Mouse (Mus musculus) liver, embryonic 12.5 days (tissue): ENCODE data around the gene Nob1. TPM values are rescaled to one million over a fixed set of nuclear protein-coding genes. Genes with fewer than 3 reads are reported as not detected.

Source experiments
- ATAC-seq: fragments of 200-750 bp; cut with Nextera tagmentation; 2 replicates; pipeline ENCODE4 v1.8.0; 2017; ENCODE audit warnings: moderate number of reproducible peaks, mild to moderate bottlenecking, moderate library complexity
- H3K27ac ChIP-seq: fragments of 300-500 bp; sonication (generic); 2 replicates; pipeline ENCODE4 v1.5.1; 2016; ENCODE audit warnings: mild to moderate bottlenecking
- H3K27me3 ChIP-seq: fragments of 300-500 bp; sonication (generic); replicated peaks from 2 replicates; pipeline ENCODE4 v1.6.1; 2016; ENCODE audit warnings: mild to moderate bottlenecking, moderate library complexity
- H3K36me3 ChIP-seq: fragments of 300-500 bp; sonication (generic); 2 replicates; pipeline ENCODE4 v1.6.1; 2016; ENCODE audit warnings: mild to moderate bottlenecking, moderate library complexity
- H3K4me1 ChIP-seq: fragments of 300-500 bp; sonication (generic); 2 replicates; pipeline ENCODE4 v1.6.1; 2016
- H3K4me2 ChIP-seq: fragments of 300-500 bp; sonication (generic); 2 replicates; pipeline ENCODE4 v1.6.1; 2016; ENCODE audit warnings: mild to moderate bottlenecking, moderate library complexity
- H3K4me3 ChIP-seq: fragments of 300-500 bp; sonication (generic); 2 replicates; pipeline ENCODE4 v1.5.1; 2016; ENCODE audit warnings: mild to moderate bottlenecking, moderate library complexity
- H3K9ac ChIP-seq: fragments of 300-500 bp; sonication (generic); 2 replicates; pipeline ENCODE4 v1.6.1; 2016; ENCODE audit warnings: mild to moderate bottlenecking, moderate library complexity
- H3K9me3 ChIP-seq: fragments of 300-500 bp; sonication (generic); replicated peaks from 2 replicates; pipeline ENCODE4 v1.6.1; 2016; ENCODE audit warnings: mild to moderate bottlenecking, moderate library complexity
- WGBS: fragments of 180-500 bp; shearing (Covaris S2); methylation state at CpG from one replicate; pipeline ENCODE4 v1.1.7; 2016; ENCODE audit not compliant: insufficient replicate concordance; 5-methylcytosine and 5-hydroxymethylcytosine counted together
- polyA plus RNA-seq: library from polyadenylated mRNA; unstranded; fragments of >200 nt; fragmentation: Nextera tagmentation; extraction: Ambion mirVana; gene quantifications from 2 replicates; pipeline ENCODE4 v1.2.1, GENCODE M21; 2016

Nob1 gene
- polyA plus RNA-seq = 63.7 and 68.9 TPM in 2 replicates

DNA sequence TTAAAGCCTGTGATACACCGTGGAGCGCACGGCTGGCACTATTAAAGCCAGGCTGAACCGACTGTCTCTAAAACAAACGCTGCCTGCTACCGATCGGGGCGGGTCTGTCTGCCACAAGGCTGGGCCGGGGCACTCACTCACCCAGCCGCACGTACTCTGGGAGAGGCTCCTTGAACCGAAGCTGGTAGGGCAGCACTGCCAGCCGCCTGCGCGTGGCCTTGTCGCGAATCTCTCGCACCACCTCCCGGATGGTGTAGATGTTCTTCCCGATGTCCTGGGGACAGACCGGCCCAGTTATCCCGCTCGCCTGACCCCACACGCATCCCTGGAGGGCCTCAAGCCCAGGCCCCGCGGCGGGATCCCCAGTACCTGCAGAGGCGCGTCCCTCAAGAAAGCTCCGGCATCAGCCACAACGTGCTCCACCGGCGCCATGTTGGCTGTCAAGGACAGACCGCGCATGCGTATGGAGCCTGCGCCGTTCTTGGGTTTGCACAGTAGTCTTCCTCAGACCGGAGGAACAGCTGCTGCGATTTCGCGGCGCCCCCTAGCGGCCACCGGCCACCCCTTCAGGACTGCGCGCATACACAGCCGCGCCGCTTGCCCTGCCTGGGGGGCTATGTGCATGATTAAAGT is at the start of gene Nob1:
Nob1 (minus strand) TSS at position 455 of the 633 bp plus-strand sequence.
- peaks cover 37% of the 10 kb centered on the region for H3K36me3 ChIP-seq
- under 1% methylated on average over 50 of the region's 50 CpGs for WGBS
- H3K4me1 ChIP-seq = peaks cover 35% of the 10 kb centered on the region
- peak within 1 kb of the TSS; percentile 86 for H3K9ac ChIP-seq
- H3K27me3 ChIP-seq = peaks cover 9% of the 10 kb centered on the region
- no peaks in the 10 kb centered on the region for H3K9me3 ChIP-seq
- H3K4me3 ChIP-seq = peak within 1 kb of the TSS; percentile 78
- peak within 1 kb of the TSS; percentile 80 for H3K27ac ChIP-seq
- peak; percentile 96 for ATAC-seq
- H3K4me2 ChIP-seq = peak within 1 kb of the TSS; percentile 86

GRCm38 (mm10) chr8:107473369-107473768 is 48.5 kb upstream of the Nob1 start:
- Histone ChIP-seq H3K36me3 (peaks cover 20% of the 10 kb centered on the region), H3K27ac (no peak overlapping the region), H3K4me3 (no peak overlapping the region), H3K9ac (no peak overlapping the region), H3K9me3 (no peaks in the 10 kb centered on the region), H3K4me1 (peaks cover 14% of the 10 kb centered on the region), H3K4me2 (no peak overlapping the region), H3K27me3 (no peaks in the 10 kb centered on the region)
- WGBS = 76% methylated on average over 4 of the region's 4 CpGs
- ATAC-seq = peak; percentile 55; the same call in 1 of the 2 replicates

DNA sequence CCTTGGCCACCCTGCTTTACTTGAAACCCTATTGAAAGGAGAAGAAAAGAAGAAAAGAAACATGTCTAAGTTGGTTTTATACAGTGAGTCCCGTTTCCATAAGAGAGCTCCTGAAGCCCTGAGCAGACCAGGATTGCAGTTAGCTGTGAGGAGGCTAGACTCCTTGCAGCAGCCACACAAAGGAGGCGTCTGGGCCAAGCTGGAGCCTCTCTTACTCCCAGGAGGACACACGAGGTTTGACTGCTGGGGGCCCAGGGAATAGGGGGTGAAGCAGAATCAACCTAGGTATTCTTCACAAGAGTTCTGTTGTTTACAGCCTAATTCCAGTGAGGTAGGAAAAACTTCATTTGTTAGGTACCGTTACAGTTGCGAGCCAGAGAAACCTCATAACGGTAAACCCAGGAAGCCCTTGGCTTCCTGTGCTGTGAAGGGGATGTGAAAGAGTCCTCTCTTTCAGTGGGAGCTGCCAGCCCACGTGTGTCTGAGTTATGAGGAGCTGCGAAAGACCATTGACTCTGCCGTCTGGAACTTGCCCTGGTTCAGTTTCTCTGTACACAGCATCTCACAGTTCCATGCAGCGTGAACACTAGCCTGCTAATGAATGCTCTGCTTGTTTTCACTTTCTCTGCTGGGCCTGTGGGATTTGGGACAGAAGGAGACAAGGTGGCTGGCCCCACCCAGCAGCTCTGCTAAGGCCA is 47.7 kb upstream of the Nob1 start:
- Histone ChIP-seq H3K9ac (no peak overlapping the region), H3K27ac (no peak overlapping the region)
- 59% methylated on average over 10 of the region's 10 CpGs for WGBS

GRCm38 (mm10) chr8:107470302-107470701 is 45.5 kb upstream of the Nob1 start:
- Histone ChIP-seq H3K4me1 (peaks cover 38% of the 10 kb centered on the region), H3K4me3 (no peak overlapping the region), H3K9ac (no peak overlapping the region), H3K9me3 (no peaks in the 10 kb centered on the region), H3K27me3 (no peaks in the 10 kb centered on the region), H3K27ac (no peak overlapping the region), H3K36me3 (peaks cover 48% of the 10 kb centered on the region), H3K4me2 (no peak overlapping the region)
- 81% methylated on average over 5 of the region's 5 CpGs for WGBS
- no peak for ATAC-seq

More for the DNA sequence above, 47.7 kb upstream of the Nob1 start:
- Histone ChIP-seq H3K4me3 (no peak overlapping the region), H3K9me3 (no peaks in the 10 kb centered on the region), H3K36me3 (peaks cover 29% of the 10 kb centered on the region), H3K27me3 (no peaks in the 10 kb centered on the region), H3K4me2 (no peak overlapping the region), H3K4me1 (peaks cover 18% of the 10 kb centered on the region)
- no peak for ATAC-seq

GRCm38 (mm10) chr8:107468811-107469302 is 44.0 kb upstream of the Nob1 start:
- WGBS = 72% methylated on average over 8 of the region's 8 CpGs
- ATAC-seq = no peak

GRCm38 (mm10) chr8:107466642-107467041 is 41.8 kb upstream of the Nob1 start:
- Histone ChIP-seq H3K27me3 (no peaks in the 10 kb centered on the region), H3K36me3 (peaks cover 73% of the 10 kb centered on the region), H3K9me3 (no peaks in the 10 kb centered on the region), H3K4me2 (no peak overlapping the region), H3K9ac (no peak overlapping the region), H3K4me3 (no peak overlapping the region), H3K4me1 (peaks cover 29% of the 10 kb centered on the region), H3K27ac (0 out of 2 replicates have a peak overlapping the region, but pooled peaks have one; percentile 9)
- peak; percentile 58 for ATAC-seq
- WGBS = 62% methylated on average over 5 of the region's 5 CpGs

More at GRCm38 (mm10) chr8:107468811-107469302, 44.0 kb upstream of the Nob1 start:
- H3K4me3 ChIP-seq = no peak overlapping the region
- no peaks in the 10 kb centered on the region for H3K27me3 ChIP-seq
- peaks cover 60% of the 10 kb centered on the region for H3K36me3 ChIP-seq
- no peaks in the 10 kb centered on the region for H3K9me3 ChIP-seq
- no peak overlapping the region for H3K9ac ChIP-seq
- H3K27ac ChIP-seq = no peak overlapping the region
- H3K4me1 ChIP-seq = peaks cover 42% of the 10 kb centered on the region
- no peak overlapping the region for H3K4me2 ChIP-seq

DNA sequence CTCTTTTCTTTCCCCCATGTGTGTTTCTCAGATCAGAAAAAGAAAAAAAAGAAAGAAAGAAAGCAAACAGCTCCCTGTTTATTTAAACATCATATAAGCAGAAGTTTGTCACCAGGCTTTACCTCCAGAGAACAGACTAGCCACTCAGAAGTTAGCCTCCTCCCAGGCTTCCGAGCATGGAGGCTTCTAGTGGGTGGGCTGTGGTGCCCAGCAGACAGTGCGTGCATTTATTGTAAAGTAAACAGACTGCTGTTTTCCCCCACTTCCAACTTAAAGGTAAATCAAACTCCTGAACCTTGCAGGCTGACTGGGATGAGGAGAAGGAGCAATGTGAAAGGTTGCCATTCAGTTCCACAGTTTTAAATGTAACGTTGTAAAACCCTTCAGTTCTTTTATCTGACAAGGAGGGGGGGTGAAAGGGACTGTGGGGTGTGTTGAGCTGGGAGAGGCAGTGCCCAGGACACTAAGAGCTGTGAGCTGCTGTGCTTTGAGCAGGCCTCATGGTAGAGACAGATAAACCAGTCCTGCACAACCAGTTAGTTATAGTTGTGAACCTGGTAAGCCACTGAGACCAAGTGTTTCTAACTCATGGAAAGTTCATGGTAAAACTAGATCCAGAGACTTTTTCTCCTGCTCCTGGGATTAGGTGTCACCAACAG is 40.6 kb upstream of the Nob1 start:
- 58% methylated on average over 3 of the region's 3 CpGs for WGBS
- no peaks in the 10 kb centered on the region for H3K27me3 ChIP-seq
- ATAC-seq = peak; percentile 60
- H3K4me3 ChIP-seq = no peak overlapping the region
- peaks cover 79% of the 10 kb centered on the region for H3K36me3 ChIP-seq
- H3K9me3 ChIP-seq = no peaks in the 10 kb centered on the region
- H3K4me2 ChIP-seq = no peak overlapping the region
- no peak overlapping the region for H3K27ac ChIP-seq
- H3K9ac ChIP-seq = no peak overlapping the region
- H3K4me1 ChIP-seq = peaks cover 29% of the 10 kb centered on the region

GRCm38 (mm10) chr8:107462423-107462822 is 37.6 kb upstream of the Nob1 start:
- H3K4me3 ChIP-seq = no peak overlapping the region
- no peak for ATAC-seq
- H3K36me3 ChIP-seq = peaks cover 87% of the 10 kb centered on the region
- no peak overlapping the region for H3K27ac ChIP-seq
- H3K9me3 ChIP-seq = no peaks in the 10 kb centered on the region
- H3K4me1 ChIP-seq = peaks cover 23% of the 10 kb centered on the region
- no peaks in the 10 kb centered on the region for H3K27me3 ChIP-seq
- WGBS = 76% methylated on average over 5 of the region's 5 CpGs
- H3K4me2 ChIP-seq = no peak overlapping the region
- no peak overlapping the region for H3K9ac ChIP-seq

- H3K9me3 ChIP-seq = no peaks in the 10 kb centered on the region
Observed at GRCm38 (mm10) chr8:107458281-107458680, 33.4 kb upstream of the Nob1 start.

GRCm38 (mm10) chr8:107457725-107458124 is 32.9 kb upstream of the Nob1 start:
- no peak for ATAC-seq
- no peak overlapping the region for H3K4me3 ChIP-seq

More at GRCm38 (mm10) chr8:107458281-107458680, 33.4 kb upstream of the Nob1 start:
- H3K4me3 ChIP-seq = no peak overlapping the region
- H3K27ac ChIP-seq = no peak overlapping the region
- peaks cover 82% of the 10 kb centered on the region for H3K36me3 ChIP-seq
- no peaks in the 10 kb centered on the region for H3K4me1 ChIP-seq
- no peak overlapping the region for H3K9ac ChIP-seq
- no peaks in the 10 kb centered on the region for H3K27me3 ChIP-seq
- no peak overlapping the region for H3K4me2 ChIP-seq
- ATAC-seq = no peak
- WGBS = 88% methylated on average over 6 of the region's 6 CpGs

GRCm38 (mm10) chr8:107455268-107455667 is 30.4 kb upstream of the Nob1 start:
- H3K4me1 ChIP-seq = 0 out of 2 replicates have a peak, but pooled peaks cover 3% of the 10 kb centered on the region
- H3K27me3 ChIP-seq = no peaks in the 10 kb centered on the region
- no peak overlapping the region for H3K9ac ChIP-seq
- no peaks in the 10 kb centered on the region for H3K9me3 ChIP-seq
- 10% methylated on average over 3 of the region's 3 CpGs for WGBS
- H3K4me3 ChIP-seq = no peak overlapping the region
- ATAC-seq = no peak
- H3K27ac ChIP-seq = no peak overlapping the region
- no peak overlapping the region for H3K4me2 ChIP-seq
- H3K36me3 ChIP-seq = peaks cover 65% of the 10 kb centered on the region

More at GRCm38 (mm10) chr8:107457725-107458124, 32.9 kb upstream of the Nob1 start:
- Histone ChIP-seq H3K9ac (no peak overlapping the region), H3K4me2 (no peak overlapping the region), H3K27ac (no peak overlapping the region), H3K36me3 (peaks cover 82% of the 10 kb centered on the region), H3K9me3 (no peaks in the 10 kb centered on the region), H3K4me1 (0 out of 2 replicates have a peak, but pooled peaks cover 2% of the 10 kb centered on the region), H3K27me3 (no peaks in the 10 kb centered on the region)
- 80% methylated on average over 4 of the region's 4 CpGs for WGBS
